Mouse (Mus musculus): ENCODE measurements around the gene Rrn3.

DNA sequence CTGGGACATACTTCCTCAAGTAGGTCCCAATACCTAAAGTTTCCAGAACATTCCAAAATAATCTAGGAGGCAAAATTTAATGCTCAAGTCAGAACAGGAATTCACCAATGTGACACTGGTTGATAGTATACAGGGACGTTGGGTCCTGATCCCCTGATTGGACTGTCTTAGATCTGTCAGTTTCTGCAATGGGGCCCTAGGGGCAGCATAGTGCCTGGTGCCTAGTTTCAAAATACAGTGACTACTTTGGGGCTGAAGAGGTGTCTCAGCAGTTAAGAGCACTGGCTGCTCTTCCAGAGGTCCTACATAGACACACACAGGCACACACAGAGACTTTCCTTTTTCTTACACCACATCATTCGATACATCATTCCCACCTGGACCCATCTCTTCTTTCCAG, 39.7 kb upstream of the Rrn3 start:
- TF ChIP-seq CTCF (IDR thresholded peaks at IDR 0.05) (no peak), EP300 (IDR thresholded peaks at IDR 0.05) (no peak)

Data from lung, postnatal 0 days (tissue).